Mouse (Mus musculus) cortical plate, adult 2 months (tissue): ENCODE results near the gene Nelfcd.

Source experiments
- CTCF ChIP-seq: fragments of 200-500 bp; IDR thresholded peaks from 2 replicates; pipeline ENCODE4 v1.5.1; 2011; ENCODE audit warnings: mild to moderate bottlenecking, control low read depth, low read length; ENCODE audit not compliant: insufficient read depth; ENCODE audit errors: extremely low read depth
- POLR2A ChIP-seq: fragments of 200-500 bp; IDR thresholded peaks from 2 replicates; pipeline ENCODE4 v1.6.1; 2011; ENCODE audit warnings: mild to moderate bottlenecking, low read length, control low read depth; ENCODE audit not compliant: insufficient read depth; ENCODE audit errors: extremely low read depth

- no peak for TF ChIP-seq CTCF
- TF ChIP-seq POLR2A, result no peak
Observed at GRCm38 (mm10) chr2:174472407-174472806, 56.8 kb downstream of the Nelfcd start.
